Mouse (Mus musculus) ES-Bruce4 (cell line): ENCODE results near the gene Zc3h7b.

Source experiments
- CTCF ChIP-seq: IDR thresholded peaks from one replicate; pipeline ENCODE4 v1.8.1; 2011; ENCODE audit warnings: low read depth, low read length
- EP300 ChIP-seq: IDR thresholded peaks from 2 replicates; pipeline ENCODE4 v1.6.1; 2011; ENCODE audit warnings: low read depth, low read length; ENCODE audit not compliant: insufficient read depth
- POLR2A ChIP-seq: IDR thresholded peaks from one replicate; pipeline ENCODE4 v1.8.1; 2011; ENCODE audit warnings: low read length; ENCODE audit not compliant: insufficient read depth

DNA sequence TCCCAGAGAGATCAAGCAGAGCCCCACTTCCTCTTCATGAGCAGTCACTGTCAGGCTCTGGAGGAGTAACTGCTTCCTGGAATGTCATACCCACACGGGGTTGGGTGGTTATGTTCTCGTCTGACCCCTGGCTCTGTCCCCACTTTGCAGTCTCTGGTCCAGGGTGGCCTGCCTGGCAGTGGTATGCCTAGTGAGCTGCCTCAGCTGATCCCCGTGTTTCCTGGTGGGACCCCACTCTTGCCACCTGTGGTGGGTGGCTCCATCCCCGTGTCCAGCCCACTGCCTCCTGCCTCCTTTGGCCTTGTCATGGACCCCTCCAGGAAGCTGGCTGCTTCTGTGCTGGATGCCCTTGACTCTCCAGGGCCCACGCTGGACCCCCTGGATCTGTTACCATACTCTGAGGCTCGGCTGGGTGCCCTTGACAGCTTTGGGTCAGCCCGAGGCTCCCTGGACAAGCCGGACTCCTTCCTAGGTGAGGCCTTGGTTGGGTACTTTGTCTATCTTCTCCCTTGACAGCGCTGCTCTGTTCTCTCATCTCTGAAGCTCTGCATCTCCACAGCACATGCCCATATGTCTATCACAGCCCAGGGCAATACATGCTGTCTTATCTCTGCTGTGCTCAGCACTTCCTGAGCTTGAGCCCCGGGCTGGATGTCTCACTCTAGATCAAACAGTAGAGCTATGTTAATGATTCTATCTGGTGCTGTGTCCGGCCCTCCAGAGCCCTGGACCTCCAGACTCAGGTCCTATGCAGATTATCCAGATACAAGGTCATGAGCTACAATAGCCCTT is 32.0 kb downstream of the Zc3h7b start:
- TF ChIP-seq CTCF (no peak), POLR2A (no peak), EP300 (no peak)
